Mouse (Mus musculus): ENCODE measurements at regions not wholly inside any gene's neighbourhood (a gene's known extent, or its start where the extent isn't known, plus 50 kb on each side); places are given as distances from the start of the nearest gene placed in this dataset.

DNA sequence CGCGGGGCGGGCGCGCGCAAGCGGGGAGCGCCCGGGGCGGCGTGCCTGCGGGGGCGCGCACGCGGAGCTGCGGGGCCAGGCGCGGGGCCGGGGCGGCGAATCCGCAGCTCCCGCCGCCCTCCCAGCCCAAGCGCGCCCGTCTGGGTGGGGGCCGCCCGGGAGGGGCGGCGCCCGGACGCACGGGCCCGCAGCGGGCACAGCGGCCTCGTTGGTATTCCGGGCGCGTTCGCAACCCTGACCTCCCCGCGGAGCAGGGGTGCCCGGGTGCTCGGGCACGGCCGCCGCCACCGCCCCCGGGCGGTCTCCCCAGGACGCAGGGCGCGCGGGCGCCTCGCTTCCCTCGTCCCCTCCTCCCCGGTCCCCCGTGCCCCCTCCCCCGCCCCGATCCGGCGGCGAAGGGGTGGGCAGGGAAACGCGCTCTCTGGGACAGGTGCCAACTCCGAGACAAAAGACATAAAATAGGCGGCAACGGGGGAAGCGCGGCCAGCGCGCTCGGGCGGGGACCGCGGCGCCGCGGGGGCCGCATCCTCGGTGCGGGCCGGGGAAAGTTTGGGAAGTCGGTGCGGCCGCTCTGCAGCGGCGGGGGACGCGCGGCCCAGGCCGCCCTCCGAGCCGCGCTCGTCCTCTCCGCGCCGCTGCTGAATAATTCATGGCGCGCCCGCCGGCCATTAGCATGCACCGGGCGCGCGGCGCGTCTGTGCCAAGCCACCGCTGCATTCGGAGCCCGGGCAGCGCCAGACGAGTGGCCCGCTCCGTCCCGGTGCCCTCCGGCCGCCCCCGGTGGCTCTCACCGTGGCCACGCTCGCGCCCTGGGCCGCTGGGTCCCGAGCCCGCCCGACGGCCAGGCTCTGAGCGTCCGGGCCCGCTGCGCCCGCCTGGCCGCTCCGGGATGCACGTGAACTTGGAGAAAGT, 63.7 kb upstream of the Ppara start:
- DNase-seq (ENCODE audit: low read depth in 3 of 3, low spot score in 3 of 3) = no peak
- peak overlapping the region; percentile 48 for H3K4me2 ChIP-seq (ENCODE audit: low read depth)
- 1% methylated on average over 116 of the region's 141 CpGs for WGBS (ENCODE audit: insufficient replicate concordance)
- H3K27ac ChIP-seq = no peak overlapping the region
- no peaks in the 10 kb centered on the region for H3K36me3 ChIP-seq (replicated peaks; ENCODE audit: control insufficient read depth, insufficient read depth, low read depth)
- TF ChIP-seq CTCF (IDR thresholded peaks at IDR 0.05; ENCODE audit: low read depth) (no peak), EP300 (IDR thresholded peaks at IDR 0.05; ENCODE audit: low read depth) (no peak)
- H3K4me3 ChIP-seq (ENCODE audit: insufficient read depth in 1 of 2, low read depth in 2 of 2, low read length in 2 of 2) = peak overlapping the region; percentile 40 to 46
- peaks cover 53% of the 10 kb centered on the region for H3K27me3 ChIP-seq (ENCODE audit: control insufficient read depth, insufficient read depth, low read length)
- H3K9me3 ChIP-seq (ENCODE audit: control insufficient read depth, low read length) = no peaks in the 10 kb centered on the region
- H3K4me1 ChIP-seq (replicated peaks; ENCODE audit: control insufficient read depth in 2 of 2, insufficient read depth in 2 of 2, low read length in 1 of 2) = no peaks in the 10 kb centered on the region
- no peak for ATAC-seq (ENCODE audit: insufficient read depth)
- no peak overlapping the region; the same call in 1 of the 2 replicates for H3K9ac ChIP-seq (replicated peaks)

DNA sequence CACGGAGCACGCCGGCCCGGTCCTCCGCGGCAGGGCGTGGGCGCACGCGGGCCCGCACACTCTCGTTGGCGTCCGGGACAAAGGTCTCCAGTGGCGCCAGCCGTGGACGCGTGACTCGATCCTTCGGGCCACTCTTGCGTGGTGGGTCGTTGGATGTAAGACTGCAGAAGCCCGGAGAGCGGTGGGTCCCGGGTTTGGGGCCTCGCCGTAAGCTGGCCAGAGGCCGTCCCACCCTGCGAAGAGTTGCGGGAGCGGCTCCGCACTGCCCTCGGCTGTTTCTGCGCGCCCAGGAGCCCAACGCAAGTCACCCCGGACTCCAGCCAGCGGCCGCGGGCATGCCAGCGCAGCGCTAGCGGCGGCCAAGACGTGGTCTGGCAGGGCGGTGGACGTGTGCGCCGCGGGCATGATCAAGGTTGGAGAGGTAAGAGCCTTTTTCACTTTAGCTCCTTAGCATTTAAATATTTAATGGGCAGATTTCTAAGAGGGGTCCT, 63.0 kb upstream of the Ppara start:
- peaks cover 50% of the 10 kb centered on the region for H3K27me3 ChIP-seq (ENCODE audit: control insufficient read depth, insufficient read depth, low read length)
- TF ChIP-seq CTCF (IDR thresholded peaks at IDR 0.05; ENCODE audit: low read depth) (no peak), EP300 (IDR thresholded peaks at IDR 0.05; ENCODE audit: low read depth) (no peak)
- H3K9ac ChIP-seq (replicated peaks) = no peak overlapping the region; the same call in 1 of the 2 replicates
- H3K4me3 ChIP-seq (ENCODE audit: insufficient read depth in 1 of 2, low read depth in 2 of 2, low read length in 2 of 2) = peak overlapping the region; percentile 40 to 46
- ATAC-seq (ENCODE audit: insufficient read depth) (no peak), DNase-seq (ENCODE audit: low read depth in 3 of 3, low spot score in 3 of 3) (no peak)
- H3K27ac ChIP-seq = no peak overlapping the region
- peak overlapping the region; percentile 48; the same call in 1 of the 2 replicates for H3K4me2 ChIP-seq (ENCODE audit: low read depth)
- H3K4me1 ChIP-seq (replicated peaks; ENCODE audit: control insufficient read depth in 2 of 2, insufficient read depth in 2 of 2, low read length in 1 of 2) = no peaks in the 10 kb centered on the region
- no peaks in the 10 kb centered on the region for H3K9me3 ChIP-seq (ENCODE audit: control insufficient read depth, low read length)
- no peaks in the 10 kb centered on the region for H3K36me3 ChIP-seq (replicated peaks; ENCODE audit: control insufficient read depth, insufficient read depth, low read depth)
- WGBS (ENCODE audit: insufficient replicate concordance) = 6% methylated on average over 50 of the region's 50 CpGs

DNA sequence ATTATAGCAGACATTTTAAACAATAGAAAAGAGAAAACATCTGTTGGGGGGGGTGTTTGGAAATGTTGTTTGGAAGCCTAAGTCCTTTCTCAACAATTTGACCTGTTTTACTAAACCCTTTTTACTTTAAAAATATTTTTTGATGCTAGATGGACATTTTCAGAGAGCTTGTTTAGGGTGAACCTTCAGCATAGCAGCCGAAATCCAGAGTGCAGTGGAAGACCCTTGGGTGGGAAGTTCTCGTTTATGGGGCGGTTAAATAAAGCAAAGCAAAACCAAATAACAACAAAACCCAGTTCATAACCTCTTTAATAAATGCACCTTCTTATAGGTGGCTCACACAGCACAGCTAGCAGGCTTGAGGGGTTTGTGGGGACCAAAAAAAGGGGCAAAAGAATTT, 62.4 kb upstream of the Ppara start:
- Histone ChIP-seq H3K9ac (replicated peaks) (no peak overlapping the region), H3K36me3 (replicated peaks; ENCODE audit: control insufficient read depth, insufficient read depth, low read depth) (no peaks in the 10 kb centered on the region), H3K4me1 (replicated peaks; ENCODE audit: control insufficient read depth in 2 of 2, insufficient read depth in 2 of 2, low read length in 1 of 2) (no peaks in the 10 kb centered on the region), H3K4me3 (ENCODE audit: insufficient read depth in 1 of 2, low read depth in 2 of 2, low read length in 2 of 2) (peak overlapping the region in 1 of 2 experiments; percentile 46; a peak in 1 of 4 replicates), H3K4me2 (ENCODE audit: low read depth) (0 out of 2 replicates have a peak overlapping the region, but pooled peaks have one; percentile 6), H3K27me3 (ENCODE audit: control insufficient read depth, insufficient read depth, low read length) (peaks cover 50% of the 10 kb centered on the region), H3K27ac (no peak overlapping the region), H3K9me3 (ENCODE audit: control insufficient read depth, low read length) (no peaks in the 10 kb centered on the region)
- no peak for TF ChIP-seq EP300 (IDR thresholded peaks at IDR 0.05; ENCODE audit: low read depth)
- no peak for TF ChIP-seq CTCF (IDR thresholded peaks at IDR 0.05; ENCODE audit: low read depth)
- DNase-seq (ENCODE audit: low read depth in 3 of 3, low spot score in 3 of 3) (no peak), ATAC-seq (ENCODE audit: insufficient read depth) (no peak)
- 49% methylated on average over 3 of the region's 3 CpGs for WGBS (ENCODE audit: insufficient replicate concordance)

DNA sequence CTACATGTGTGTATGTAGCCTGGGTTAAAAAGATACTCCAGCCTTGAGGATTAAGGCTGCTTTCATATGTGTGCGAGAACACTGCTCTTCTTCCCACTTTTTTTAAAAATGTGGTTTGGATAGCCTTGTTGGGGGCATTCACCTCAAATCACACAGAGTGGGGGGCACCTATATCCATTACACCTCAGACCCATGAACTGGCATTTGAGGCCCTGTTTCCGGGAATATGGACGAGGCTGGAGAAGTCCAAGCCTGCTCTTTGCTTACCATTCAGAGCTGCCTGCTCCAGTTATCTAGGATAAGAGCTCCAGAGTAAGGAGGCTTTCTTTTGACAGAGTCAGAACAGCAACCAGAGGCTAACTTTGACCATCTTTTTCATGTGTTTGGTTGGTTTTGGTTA, 61.9 kb upstream of the Ppara start:
- H3K9me3 ChIP-seq (ENCODE audit: control insufficient read depth, low read length) = no peaks in the 10 kb centered on the region
- no peak for DNase-seq (ENCODE audit: low read depth in 3 of 3, low spot score in 3 of 3)
- H3K4me2 ChIP-seq (ENCODE audit: low read depth) = no peak overlapping the region
- H3K4me3 ChIP-seq (ENCODE audit: insufficient read depth in 1 of 2, low read depth in 2 of 2, low read length in 2 of 2) = no peak overlapping the region
- ATAC-seq (ENCODE audit: insufficient read depth) = no peak
- TF ChIP-seq CTCF (IDR thresholded peaks at IDR 0.05; ENCODE audit: low read depth) (no peak), EP300 (IDR thresholded peaks at IDR 0.05; ENCODE audit: low read depth) (no peak)
- H3K9ac ChIP-seq (replicated peaks) = no peak overlapping the region
- H3K27me3 ChIP-seq (ENCODE audit: control insufficient read depth, insufficient read depth, low read length) = peaks cover 47% of the 10 kb centered on the region
- H3K27ac ChIP-seq = no peak overlapping the region
- no peaks in the 10 kb centered on the region for H3K36me3 ChIP-seq (replicated peaks; ENCODE audit: control insufficient read depth, insufficient read depth, low read depth)
- H3K4me1 ChIP-seq (replicated peaks; ENCODE audit: control insufficient read depth in 2 of 2, insufficient read depth in 2 of 2, low read length in 1 of 2) = no peaks in the 10 kb centered on the region
- WGBS (ENCODE audit: insufficient replicate concordance) = 51% methylated on average over 3 of the region's 3 CpGs

DNA sequence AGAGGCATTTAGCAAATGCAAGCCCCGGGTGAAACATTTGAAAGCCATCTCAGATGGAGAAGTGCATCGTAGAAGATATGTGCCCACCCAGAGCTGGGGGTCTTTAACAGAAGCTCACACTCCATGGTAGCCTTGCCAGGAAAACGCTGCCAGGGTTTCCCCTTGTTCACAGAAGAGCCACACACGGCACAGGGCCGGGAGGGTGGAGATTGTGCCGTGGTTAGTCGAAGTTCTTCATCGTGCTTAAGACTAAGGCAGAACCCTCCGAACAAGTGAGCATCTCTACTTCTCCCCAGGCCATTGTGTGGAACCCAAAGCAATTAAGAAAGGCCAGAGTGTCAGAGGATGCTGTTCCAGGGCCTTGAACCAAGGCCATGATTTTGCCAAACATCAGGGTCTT, 61.3 kb upstream of the Ppara start:
- Histone ChIP-seq H3K4me3 (ENCODE audit: insufficient read depth in 1 of 2, low read depth in 2 of 2, low read length in 2 of 2) (no peak overlapping the region), H3K9me3 (ENCODE audit: control insufficient read depth, low read length) (no peaks in the 10 kb centered on the region), H3K27ac (no peak overlapping the region), H3K4me2 (ENCODE audit: low read depth) (no peak overlapping the region), H3K9ac (replicated peaks) (no peak overlapping the region), H3K27me3 (ENCODE audit: control insufficient read depth, insufficient read depth, low read length) (peaks cover 47% of the 10 kb centered on the region), H3K4me1 (replicated peaks; ENCODE audit: control insufficient read depth in 2 of 2, insufficient read depth in 2 of 2, low read length in 1 of 2) (no peaks in the 10 kb centered on the region), H3K36me3 (replicated peaks; ENCODE audit: control insufficient read depth, insufficient read depth, low read depth) (no peaks in the 10 kb centered on the region)
- ATAC-seq (ENCODE audit: insufficient read depth) = no peak
- no peak for DNase-seq (ENCODE audit: low read depth in 3 of 3, low spot score in 3 of 3)
- no peak for TF ChIP-seq EP300 (IDR thresholded peaks at IDR 0.05; ENCODE audit: low read depth)
- TF ChIP-seq CTCF (IDR thresholded peaks at IDR 0.05; ENCODE audit: low read depth) = no peak
- WGBS (ENCODE audit: insufficient replicate concordance) = 58% methylated on average over 9 of the region's 9 CpGs

Data from liver, embryonic 14.5 days (tissue).